Mouse (Mus musculus) thymus, postnatal 0 days (tissue): Measurements from ENCODE around the gene Man2a1. TPM values are rescaled to one million over a fixed set of nuclear protein-coding genes. Genes with fewer than 3 reads are reported as not detected.

Experiments
- DNase-seq: peaks from one replicate; pipeline ENCODE4 v3.0.0-alpha.2; 2015; ENCODE audit warnings: low spot score
- polyA plus RNA-seq: library from polyadenylated mRNA; unstranded; fragments of >200 nt; fragmentation: Nextera tagmentation; extraction: Ambion mirVana; gene quantifications from 2 replicates; pipeline ENCODE4 v1.2.1, GENCODE M21; 2015

Gene Man2a1
- polyA plus RNA-seq, 1 experiment from 2014 or later = 13.9 TPM

DNA sequence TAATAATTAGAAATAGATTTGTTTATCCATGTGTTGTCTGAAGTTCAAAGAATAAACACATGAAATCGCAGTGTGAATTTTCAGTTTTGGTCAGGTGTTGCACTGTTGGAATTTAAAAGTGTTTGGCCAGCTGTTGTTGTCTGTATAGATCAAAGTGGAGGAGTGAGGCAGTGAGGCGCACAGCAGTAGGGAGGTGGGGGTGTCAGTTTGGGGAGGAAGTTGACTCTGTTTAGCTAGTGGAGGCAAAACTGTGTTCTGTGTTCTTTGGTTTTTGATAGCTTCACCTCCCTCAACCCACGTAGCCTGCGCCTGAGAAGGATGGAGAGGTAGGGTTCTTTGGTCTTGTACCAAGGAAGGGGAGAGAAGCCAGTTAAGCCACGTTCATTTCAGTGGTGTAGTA lies 28.3 kb downstream of the Man2a1 start:
- DNase-seq = peak; percentile 74

DNA sequence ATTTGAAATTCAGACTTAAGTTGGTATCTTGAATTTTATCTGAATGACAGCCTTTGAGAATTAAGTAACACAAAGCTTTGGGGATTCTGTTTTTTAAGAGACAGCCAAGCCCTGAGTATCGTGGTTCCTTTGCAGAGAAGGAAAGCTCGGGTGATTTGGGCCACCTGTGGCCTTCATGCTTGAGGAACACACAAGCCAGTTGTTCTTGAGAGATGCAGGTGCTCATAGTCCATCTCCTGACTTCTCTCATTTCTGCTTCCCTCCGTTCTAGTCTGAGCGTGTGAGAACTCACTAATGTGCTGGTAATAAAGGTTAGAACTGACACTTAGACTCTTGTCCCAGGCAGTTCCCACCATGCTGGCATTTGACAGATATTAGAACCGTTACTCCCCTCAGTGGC lies 28.9 kb downstream of the Man2a1 start:
- peak; percentile 27 for DNase-seq

DNA sequence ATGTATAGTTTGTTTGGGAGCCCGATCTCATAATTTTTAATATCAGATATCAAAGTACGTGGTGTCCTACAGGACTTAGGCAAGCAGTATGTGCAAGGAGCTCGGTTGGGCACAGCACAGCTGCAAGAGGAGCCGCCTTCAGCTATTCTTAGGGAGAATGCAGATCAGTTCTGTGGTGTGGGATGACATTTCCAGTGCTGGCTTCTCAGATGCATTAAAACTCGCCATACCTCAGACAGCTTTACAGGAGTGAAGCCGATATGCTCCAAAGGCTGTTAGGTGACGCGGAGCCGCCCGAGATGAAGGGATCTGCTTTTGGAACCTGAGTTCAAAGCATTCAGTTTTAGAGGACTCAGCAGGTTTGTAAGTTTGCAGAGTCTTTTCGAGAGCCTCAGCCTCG lies 30.0 kb downstream of the Man2a1 start:
- DNase-seq = no peak

DNA sequence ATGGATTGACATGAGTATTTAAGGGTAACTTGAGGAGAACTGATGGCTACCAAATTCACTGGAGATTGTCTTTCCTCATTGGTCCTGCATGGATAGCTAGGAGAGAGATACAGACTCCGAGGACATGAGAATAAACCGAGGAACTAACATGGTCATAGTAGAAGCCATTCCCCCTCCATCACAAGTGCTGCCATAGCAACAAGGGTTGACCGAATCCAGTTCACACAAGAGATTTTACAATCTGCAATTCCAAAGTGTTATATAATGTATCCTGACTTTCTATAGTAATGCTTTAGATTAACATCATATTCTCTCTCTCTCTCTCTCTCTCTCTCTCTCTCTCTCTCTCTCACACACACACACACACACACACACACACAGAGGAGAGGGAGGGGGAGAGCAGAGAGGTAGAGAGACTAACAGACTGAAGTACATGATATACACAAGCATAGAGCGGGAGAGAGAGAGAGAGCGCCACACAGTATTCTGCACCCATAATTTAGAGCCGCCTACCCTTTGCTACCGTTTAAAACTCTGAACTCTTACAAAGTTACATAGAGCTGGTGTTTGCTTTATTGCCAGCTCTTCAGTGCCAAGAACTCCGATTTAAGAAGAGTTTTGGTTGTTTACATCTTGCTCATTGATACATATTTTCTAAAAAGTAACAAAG lies 37.5 kb downstream of the Man2a1 start:
- no peak for DNase-seq

DNA sequence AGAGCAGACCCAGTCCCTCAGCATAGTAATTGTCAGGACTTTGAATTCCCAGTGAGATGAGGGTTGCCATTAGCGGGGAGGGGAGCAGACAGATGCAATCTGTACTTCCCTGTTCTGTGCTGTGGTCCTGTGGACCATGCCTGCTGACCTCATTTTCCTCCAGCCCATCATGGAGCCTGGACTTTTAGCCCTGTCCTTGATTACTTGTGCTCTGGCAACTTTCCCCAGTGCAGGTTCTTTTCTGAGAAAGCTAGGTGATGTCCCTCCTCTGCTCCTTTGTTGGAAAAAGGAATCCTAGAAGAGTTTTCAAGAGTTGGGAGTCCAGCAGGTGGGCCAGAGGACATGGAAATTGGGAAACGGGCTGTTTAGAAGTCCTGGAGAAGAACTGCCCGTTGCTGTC lies 40.8 kb downstream of the Man2a1 start:
- DNase-seq = no peak

DNA sequence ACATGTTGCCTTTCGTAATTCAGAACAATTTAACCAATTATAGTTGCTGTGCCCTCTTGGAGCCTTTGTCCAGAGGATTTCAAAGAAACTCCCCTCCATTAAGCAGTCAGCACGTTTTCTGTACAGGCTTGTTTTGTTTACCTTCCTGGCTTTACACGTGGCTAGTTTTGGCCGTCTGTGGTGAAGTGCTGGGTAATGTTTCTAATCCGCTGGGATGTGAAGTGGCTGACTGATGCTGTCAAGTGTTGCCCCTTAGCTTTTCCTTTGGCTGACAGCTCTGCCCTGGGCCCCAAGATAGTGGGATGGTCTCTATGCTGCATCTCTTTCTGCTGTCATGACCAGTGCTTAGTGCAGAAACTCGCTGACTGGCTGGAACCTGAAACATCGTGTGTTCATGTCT lies 43.1 kb downstream of the Man2a1 start:
- DNase-seq = no peak

DNA sequence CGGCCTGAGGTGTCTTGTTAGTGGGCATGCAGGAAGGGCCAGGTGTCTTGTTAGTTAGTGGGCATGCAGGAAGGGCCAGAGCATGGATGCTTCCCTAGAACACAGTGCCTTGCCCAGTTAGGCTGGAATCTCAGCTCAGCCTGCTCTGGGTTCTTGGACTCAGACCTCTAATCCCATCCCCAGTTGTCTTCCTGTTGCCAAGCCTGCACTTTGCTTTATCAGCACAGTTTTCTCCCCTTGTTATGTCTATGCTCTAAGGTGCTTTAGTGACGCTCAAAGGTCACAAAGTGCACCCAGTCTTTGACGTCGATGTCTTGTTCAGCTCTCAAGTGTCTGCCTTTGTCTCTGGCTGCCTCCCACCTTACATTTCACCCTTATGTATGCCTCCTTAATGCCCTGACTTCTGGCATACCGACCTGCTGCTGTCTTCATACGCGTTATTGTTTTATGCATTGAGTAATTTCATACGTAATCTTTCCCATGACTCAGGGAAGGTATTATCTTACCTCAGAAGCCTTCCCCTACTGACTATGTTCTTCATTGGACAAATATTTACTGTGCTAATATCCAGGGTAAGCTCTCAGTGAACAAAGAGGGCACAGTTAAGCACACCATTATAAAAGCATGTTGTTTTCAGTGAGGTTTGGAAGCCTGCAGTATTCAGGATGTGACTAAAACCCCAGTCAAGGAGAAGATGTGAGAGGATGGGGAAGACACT lies 44.5 kb downstream of the Man2a1 start:
- DNase-seq = no peak

DNA sequence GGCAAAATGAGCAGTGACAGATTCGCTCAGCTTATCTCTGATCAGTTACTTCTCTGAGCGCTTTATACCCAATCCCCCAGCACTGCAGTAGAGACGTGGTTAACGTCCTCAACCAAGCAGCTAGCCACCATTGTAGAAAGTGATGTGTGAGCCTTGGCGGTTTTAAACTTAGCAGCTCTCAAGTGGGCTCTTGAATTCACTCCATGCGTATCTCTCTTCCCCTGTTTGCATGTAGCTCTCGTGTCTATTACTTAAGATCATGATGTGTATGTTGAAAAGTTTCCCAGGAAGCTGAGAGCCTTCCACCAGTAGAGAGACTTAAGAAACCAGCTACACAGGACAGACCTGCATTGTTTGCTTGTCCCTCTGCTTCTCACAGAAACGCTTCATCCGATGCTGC lies 46.9 kb downstream of the Man2a1 start:
- no peak for DNase-seq

DNA sequence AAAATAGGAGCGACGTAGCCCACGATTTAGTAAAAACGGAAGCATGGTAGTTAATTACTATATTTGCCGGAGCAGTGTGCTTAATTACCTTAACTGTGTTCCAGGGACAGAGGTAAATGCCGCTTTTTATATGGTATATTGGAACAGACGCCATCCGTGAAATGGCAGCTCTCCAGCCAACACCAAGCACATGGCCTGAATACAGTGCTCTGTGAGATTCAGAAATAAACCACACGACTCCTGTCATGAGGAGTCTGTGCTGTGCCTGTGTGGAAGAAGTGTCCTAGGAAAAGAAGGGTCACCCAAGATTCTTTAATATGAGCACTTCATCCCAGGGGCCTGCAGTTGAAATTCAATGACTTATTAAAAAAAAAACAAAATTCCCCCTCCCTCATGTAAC lies 50.2 kb downstream of the Man2a1 start:
- no peak for DNase-seq

DNA sequence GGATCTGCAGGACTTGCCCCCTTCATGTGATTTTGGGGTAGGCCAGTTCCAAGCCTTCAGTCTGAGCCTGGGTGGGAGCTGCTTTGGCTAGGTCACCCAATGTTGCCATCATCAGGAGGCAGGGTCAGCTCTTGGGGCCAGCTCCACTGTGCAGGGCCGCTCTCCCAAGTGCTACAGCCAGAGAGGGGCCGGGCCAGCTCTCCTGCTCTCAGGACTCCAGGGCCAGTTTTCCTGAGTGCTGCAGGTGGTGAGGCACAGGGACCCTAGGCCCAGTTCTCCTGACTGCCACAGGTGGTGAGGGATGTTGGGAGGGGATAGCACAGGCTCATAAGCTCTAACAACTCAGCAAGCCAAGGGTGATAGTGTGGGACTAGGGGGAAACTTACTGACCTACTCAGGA lies 53.1 kb downstream of the Man2a1 start:
- no peak for DNase-seq

DNA sequence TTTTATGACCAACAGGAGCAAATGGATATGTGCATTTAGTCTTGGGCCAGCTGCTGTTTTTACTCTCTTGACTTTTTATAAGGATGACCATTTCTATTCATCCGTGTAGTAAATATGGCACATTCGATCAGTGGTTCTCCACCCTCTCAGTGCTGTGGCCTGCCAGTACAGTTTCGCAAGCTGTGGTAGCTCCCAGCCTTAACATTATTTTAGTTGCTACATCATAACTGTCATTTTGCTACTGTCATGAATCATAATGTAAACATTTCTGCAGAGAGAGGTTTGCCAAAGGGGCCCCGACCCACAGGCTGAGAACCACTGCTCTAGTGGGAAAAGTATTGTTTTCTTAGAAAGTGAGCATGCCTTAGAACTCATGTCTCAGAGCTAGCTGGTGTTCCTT lies 59.1 kb downstream of the Man2a1 start:
- no peak for DNase-seq

DNA sequence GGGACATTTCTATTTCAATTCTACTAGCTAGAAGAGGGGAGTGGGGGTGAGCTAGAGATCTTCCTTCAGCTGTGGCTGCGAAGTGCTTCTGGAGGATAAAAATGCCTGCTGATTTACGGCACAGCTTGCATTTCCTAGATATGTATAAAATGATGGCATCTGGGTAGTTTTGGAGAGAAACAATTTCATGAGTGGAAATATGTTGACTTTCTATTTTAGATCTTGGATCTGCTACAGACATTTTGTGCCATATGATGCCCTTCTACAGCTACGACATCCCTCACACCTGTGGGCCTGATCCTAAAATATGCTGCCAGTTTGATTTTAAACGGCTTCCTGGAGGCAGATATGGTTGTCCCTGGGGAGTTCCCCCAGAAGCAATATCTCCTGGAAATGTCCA lies 66.0 kb downstream of the Man2a1 start:
- DNase-seq = no peak

DNA sequence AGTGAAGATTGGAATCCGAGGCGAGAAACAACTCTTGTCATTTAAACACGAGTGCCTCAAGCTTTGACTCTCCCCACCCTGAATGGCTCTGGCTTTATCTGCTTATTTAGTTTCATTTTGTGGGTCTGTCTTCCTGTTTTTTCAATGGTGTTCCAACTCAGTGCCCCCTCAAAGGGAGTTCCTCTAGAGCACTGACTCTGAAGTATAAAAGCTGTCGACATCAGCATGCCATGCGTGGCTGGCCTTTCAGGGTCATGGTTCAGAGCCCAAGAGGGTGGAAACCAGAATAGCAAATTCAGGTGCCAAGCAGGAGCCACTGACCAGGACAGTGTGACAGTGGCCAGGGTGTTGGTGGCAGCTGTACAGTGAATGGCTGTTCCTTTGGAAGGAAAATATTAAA lies 68.0 kb downstream of the Man2a1 start:
- no peak for DNase-seq

DNA sequence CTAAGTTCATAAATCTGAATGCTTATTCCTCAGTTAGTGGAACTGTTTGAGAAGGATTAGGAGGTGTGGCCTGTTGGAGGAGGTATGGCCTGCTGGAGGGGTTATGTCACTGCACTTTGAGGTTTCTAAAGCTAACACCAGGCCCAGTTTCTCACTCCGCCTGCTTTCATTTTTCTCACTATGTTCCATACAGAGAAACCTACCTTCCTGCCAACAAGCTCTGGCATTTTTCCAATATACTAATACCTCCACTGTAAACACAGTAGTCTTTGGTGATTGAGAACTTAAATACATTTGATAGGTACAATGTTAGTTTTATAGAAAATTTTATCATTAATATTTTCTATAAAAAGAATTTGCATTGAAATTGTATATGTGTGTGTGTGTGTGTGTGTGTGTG lies 73.9 kb downstream of the Man2a1 start:
- DNase-seq = no peak

DNA sequence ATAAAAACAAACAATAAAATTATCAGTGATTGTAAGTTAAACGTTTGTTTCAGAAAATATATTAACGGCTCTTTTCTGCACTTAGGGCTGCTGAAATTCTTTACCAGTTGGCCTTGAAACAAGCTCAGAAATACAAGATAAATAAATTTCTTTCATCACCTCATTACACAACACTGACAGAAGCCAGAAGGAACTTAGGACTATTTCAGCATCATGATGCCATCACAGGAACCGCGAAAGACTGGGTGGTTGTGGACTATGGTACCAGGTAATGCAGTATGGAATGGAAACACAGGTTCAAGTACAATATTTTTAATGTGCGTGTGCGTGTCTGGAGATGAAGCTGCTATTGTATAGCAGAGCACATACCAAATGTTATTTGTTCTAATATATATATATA lies 74.4 kb downstream of the Man2a1 start:
- DNase-seq = no peak

DNA sequence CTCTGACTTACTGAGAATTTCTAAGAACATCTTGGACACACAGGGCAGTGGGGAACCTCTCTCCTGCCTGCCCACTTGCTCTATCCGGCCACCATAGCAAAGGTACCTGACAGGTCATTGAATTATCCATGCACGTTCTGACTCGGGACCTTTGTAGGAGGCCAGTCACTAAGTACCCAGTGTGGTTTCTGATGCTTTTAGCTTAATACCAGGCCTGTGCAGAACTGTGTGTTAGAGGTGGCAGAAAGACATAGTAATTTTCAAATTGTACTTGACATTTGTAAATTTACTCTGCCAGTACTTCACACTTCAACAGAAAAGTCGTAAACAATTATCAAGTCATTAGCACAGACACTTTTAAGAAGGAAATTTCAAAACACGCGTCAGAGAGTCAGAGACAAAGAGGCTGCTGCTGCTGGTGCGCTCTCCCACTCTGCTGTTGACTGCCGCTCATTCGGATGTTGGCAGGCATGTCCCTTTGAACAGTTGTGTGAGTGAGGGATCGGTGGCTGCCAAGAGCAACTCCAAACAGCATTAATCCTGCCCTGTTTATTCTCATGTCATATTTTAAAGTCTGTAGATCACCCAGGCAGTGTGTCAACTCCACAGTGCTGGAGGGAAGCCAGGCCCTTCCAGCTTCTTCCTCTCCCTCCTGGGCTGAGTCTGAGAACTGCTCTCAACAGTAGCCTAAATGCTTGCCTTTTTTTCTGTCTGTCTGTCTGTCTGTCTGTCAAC lies 76.4 kb downstream of the Man2a1 start:
- DNase-seq = no peak

DNA sequence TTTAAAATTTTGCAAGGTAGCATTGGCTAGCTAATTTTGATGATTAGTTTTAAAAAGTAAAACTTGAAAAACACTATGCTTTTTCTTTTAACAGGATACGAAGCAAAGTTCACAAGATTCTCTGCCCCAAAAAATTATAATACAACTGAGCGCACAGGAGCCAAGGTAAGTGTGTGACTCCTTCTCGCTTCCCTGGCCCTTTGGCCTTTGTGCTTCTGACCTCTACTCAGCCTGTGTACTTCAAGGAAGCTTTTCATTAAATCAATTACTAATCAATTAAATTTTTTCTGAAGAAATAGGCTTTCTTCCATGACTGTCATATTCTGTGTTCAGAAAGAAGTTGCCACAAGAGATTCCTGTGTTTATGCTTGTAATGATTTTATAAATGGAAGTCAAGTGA lies 80.9 kb downstream of the Man2a1 start:
- no peak for DNase-seq

DNA sequence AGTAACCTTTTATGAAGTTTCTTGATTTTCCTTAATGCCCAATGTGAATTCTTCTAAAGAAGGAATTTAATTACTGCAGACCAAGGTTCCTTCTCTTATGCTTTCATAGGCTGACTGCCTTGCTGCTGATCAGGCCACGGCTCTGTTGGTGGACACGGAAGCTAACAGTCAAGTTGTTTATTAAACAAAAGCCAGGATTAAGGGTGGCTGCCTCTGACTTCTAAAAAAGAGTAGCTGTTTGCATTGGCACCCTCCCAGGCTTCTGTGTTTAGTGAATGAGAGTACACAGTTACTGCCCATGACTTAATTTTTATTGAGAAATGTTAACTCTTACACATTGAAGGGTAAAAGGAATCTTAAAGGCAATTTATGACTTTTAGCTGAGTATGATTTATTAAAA lies 81.4 kb downstream of the Man2a1 start:
- DNase-seq = no peak

DNA sequence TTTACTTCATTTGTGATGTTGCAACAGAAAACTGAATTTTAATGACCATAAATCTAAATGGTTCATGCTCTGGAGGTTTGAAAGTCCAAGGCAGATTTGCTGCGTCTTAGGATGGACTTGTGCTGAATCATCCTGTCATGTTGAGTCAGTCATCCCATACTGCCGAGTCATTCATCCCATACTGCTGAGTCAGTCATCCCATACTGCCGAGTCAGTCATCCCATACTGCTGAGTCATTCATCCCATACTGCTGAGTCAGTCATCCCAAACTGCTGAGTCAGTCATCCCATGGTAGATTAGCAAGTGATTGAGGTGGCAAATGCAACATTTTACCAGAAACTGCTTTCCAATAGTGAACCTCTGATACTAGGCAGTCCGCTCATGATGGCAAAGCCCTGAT lies 83.6 kb downstream of the Man2a1 start:
- DNase-seq = no peak

DNA sequence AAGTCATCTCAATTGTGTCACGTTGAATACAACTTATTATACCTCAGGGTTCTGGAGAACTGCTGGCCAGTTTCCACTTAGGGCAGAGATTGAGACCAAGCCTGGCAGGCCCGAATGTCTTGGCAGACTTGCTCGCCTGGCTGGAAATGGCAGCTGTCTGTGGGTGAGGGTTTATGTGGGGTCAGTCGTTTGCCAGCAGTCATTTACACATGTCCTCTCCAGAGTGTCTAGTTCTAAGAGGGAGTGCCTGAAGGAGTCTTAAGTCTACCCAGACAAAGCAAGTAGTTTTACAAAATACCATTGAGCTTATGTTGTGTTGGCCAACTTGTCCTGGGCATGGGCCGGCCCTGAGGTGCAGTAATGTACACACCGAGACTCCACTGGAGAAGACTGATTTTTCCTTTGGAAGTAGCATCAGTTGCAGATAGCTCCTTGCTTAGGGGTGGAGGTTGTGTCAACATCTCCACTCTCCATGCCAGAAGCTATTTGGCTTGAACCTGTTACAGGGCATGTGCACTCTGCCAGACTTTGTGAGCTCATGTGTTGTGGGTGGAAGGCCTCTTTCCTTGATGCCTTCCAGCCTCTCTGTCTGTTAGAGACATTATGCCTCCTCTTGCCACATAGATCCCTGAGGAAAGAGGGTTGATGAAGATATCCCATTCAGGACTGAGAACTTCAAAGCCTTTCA lies 84.8 kb downstream of the Man2a1 start:
- DNase-seq = no peak

DNA sequence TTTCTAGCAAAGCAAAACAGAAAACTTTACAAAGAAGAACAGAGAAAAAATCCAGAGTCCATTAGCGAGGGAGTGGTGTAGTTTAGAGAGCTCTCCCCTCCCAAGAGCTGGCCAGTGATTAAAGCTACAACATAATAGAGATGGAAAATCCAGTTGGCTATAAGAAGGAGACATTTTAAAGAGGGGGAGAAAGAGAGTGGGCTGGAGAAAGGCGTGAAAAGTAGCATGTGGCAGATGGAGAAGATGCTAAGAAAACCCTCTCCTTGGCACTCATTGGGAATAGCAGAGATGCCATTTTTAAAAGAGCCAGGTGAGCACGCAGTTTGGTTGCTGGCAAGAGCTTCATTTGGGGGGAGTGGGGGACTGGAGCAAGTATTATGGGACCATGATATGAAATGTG lies 89.1 kb downstream of the Man2a1 start:
- DNase-seq = no peak

DNA sequence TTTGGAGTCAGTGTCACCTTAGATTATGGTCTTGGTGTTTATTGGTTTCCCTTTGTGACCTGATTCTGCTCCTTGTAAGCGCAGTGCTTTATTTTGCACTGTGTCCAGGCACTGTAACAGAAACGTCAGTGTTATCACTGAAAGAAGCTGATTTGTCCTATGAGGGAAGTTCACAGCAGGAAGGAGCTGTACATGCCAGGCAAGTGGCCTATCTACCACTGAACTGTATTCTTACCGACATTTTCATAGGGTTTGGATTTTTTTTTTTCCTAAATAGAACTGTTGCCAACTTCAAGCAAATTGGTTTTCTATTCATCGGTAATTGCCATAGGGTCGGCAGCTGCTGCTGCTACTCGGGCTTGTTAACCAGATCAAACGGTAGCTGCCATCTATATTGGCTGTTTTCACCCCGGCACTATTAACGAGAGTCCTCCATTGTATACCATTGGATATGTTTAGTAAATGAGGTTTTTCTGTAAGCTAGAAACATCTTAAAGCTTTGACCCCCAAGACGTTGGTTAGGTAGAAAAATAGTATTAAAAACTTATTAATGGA lies 96.8 kb downstream of the Man2a1 start:
- no peak for DNase-seq
